Mouse (Mus musculus): ENCODE results near the gene A930004D18Rik.

A930004D18Rik gene

GRCm38 (mm10) chr2:18034371-18035250 is 2.9 kb downstream of the A930004D18Rik start:
- peak in 1 of 2 experiments; percentile 22 for DNase-seq

GRCm38 (mm10) chr2:18033166-18034108 is 4.1 kb downstream of the A930004D18Rik start:
- no peak for DNase-seq

- peak; percentile 46 to 56 for DNase-seq
Measured at GRCm38 (mm10) chr2:18032538-18032895, 5.0 kb downstream of the A930004D18Rik start.

- peak; percentile 40 to 74 for DNase-seq
Measured at GRCm38 (mm10) chr2:18031831-18032537, 5.6 kb downstream of the A930004D18Rik start.

GRCm38 (mm10) chr2:18031271-18031821 is 6.2 kb downstream of the A930004D18Rik start:
- DNase-seq, result peak in 1 of 2 experiments; percentile 70

GRCm38 (mm10) chr2:18030581-18030980 is 7.0 kb downstream of the A930004D18Rik start:
- no peak for DNase-seq

GRCm38 (mm10) chr2:18029656-18030055 is 7.9 kb downstream of the A930004D18Rik start:
- no peak for DNase-seq

- peak; percentile 98 to 99 for DNase-seq
Measured at GRCm38 (mm10) chr2:18028140-18029021, 9.2 kb downstream of the A930004D18Rik start.

- DNase-seq, result peak; percentile 96 to 97
Measured at GRCm38 (mm10) chr2:18027448-18028139, 9.9 kb downstream of the A930004D18Rik start.

- DNase-seq, result peak; percentile 85 to 89
Measured at GRCm38 (mm10) chr2:18026116-18026947, 11.2 kb downstream of the A930004D18Rik start.

- DNase-seq, result no peak
Measured at GRCm38 (mm10) chr2:18025781-18026115, 11.8 kb downstream of the A930004D18Rik start.

- DNase-seq, result no peak
Measured at GRCm38 (mm10) chr2:18025116-18025515, 12.4 kb downstream of the A930004D18Rik start.

- no peak for DNase-seq
Measured at GRCm38 (mm10) chr2:18022886-18023285, 14.7 kb downstream of the A930004D18Rik start.

GRCm38 (mm10) chr2:18019122-18019521 is 18.4 kb downstream of the A930004D18Rik start:
- no peak for DNase-seq

GRCm38 (mm10) chr2:18017321-18017720 is 20.2 kb downstream of the A930004D18Rik start:
- no peak for DNase-seq

- DNase-seq, result no peak
Measured at GRCm38 (mm10) chr2:18016639-18017038, 20.9 kb downstream of the A930004D18Rik start.

GRCm38 (mm10) chr2:18015581-18015980 is 22.0 kb downstream of the A930004D18Rik start:
- DNase-seq, result no peak

GRCm38 (mm10) chr2:18012866-18013265 is 24.7 kb downstream of the A930004D18Rik start:
- DNase-seq, result no peak

GRCm38 (mm10) chr2:18011226-18011625 is 26.3 kb downstream of the A930004D18Rik start:
- DNase-seq, result no peak

GRCm38 (mm10) chr2:18005137-18005536 is 32.4 kb downstream of the A930004D18Rik start:
- DNase-seq, result no peak
